Mouse (Mus musculus): ENCODE results near the gene Morc3. TPM values are rescaled to one million over a fixed set of nuclear protein-coding genes. Genes with fewer than 3 reads are reported as not detected.
"Not testable (repeated sequence)": the region's sequence is repeated elsewhere in the genome, so short reads cannot be mapped to it uniquely, and the experiment has no call there.

Morc3 gene
- polyA plus RNA-seq, 1 experiment: 34.2 TPM

GRCm38 (mm10) chr16:93824799-93825198 is 7.1 kb upstream of the Morc3 start:
- Histone ChIP-seq H3K4me1 (ENCODE audit: control insufficient read depth, insufficient read depth, low read length) (no peaks in the 10 kb centered on the region), H3K4me3 (replicated peaks; ENCODE audit: control insufficient read depth, low read depth, low read length) (no peak overlapping the region), H3K27ac (ENCODE audit: control insufficient read depth, insufficient read depth, low read depth, low read length, poor library complexity) (no peak overlapping the region)
- WGBS: 75% methylated on average over 4 of the region's 4 CpGs
- no peak for TF ChIP-seq POLR2A (IDR thresholded peaks at IDR 0.05; ENCODE audit: borderline replicate concordance, control insufficient read depth, low read depth, low read length)
- peak; percentile 40; the same call in 1 of the 2 replicates for TF ChIP-seq CTCF (IDR thresholded peaks at IDR 0.05; ENCODE audit: control insufficient read depth, insufficient read depth, low read length)

- TF ChIP-seq POLR2A (IDR thresholded peaks at IDR 0.05; ENCODE audit: borderline replicate concordance, control insufficient read depth, low read depth, low read length): no peak
- TF ChIP-seq CTCF (IDR thresholded peaks at IDR 0.05; ENCODE audit: control insufficient read depth, insufficient read depth, low read length): no peak
- WGBS: 85% methylated on average over 4 of the region's 4 CpGs
- H3K27ac ChIP-seq (ENCODE audit: control insufficient read depth, insufficient read depth, low read depth, low read length, poor library complexity): no peak overlapping the region
- H3K4me1 ChIP-seq (ENCODE audit: control insufficient read depth, insufficient read depth, low read length): no peaks in the 10 kb centered on the region
- no peak overlapping the region for H3K4me3 ChIP-seq (replicated peaks; ENCODE audit: control insufficient read depth, low read depth, low read length)
Measured at GRCm38 (mm10) chr16:93825463-93825862, 6.5 kb upstream of the Morc3 start.

- H3K4me3 ChIP-seq (replicated peaks; ENCODE audit: control insufficient read depth, low read depth, low read length): no peak overlapping the region
- TF ChIP-seq POLR2A (IDR thresholded peaks at IDR 0.05; ENCODE audit: borderline replicate concordance, control insufficient read depth, low read depth, low read length) (no peak), CTCF (IDR thresholded peaks at IDR 0.05; ENCODE audit: control insufficient read depth, insufficient read depth, low read length) (no peak)
- H3K4me1 ChIP-seq (ENCODE audit: control insufficient read depth, insufficient read depth, low read length): no peaks in the 10 kb centered on the region
- 86% methylated on average over 11 of the region's 11 CpGs for WGBS
- no peak overlapping the region for H3K27ac ChIP-seq (ENCODE audit: control insufficient read depth, insufficient read depth, low read depth, low read length, poor library complexity)
Measured at GRCm38 (mm10) chr16:93826054-93826453, 5.9 kb upstream of the Morc3 start.

GRCm38 (mm10) chr16:93826478-93826877 is 5.4 kb upstream of the Morc3 start:
- not testable (repeated sequence) for H3K4me1 ChIP-seq (ENCODE audit: control insufficient read depth, insufficient read depth, low read length); H3K27ac ChIP-seq (ENCODE audit: control insufficient read depth, insufficient read depth, low read depth, low read length, poor library complexity); H3K4me3 ChIP-seq (replicated peaks; ENCODE audit: control insufficient read depth, low read depth, low read length)
- 66% methylated on average over 5 of the region's 5 CpGs for WGBS

- no peaks in the 10 kb centered on the region; the same call in 1 of the 2 replicates for H3K4me1 ChIP-seq (ENCODE audit: control insufficient read depth, insufficient read depth, low read length)
Measured at GRCm38 (mm10) chr16:93826909-93827308, 5.0 kb upstream of the Morc3 start.

GRCm38 (mm10) chr16:93829526-93829925 is 2.4 kb upstream of the Morc3 start:
- peaks cover 4% of the 10 kb centered on the region for H3K4me1 ChIP-seq (ENCODE audit: control insufficient read depth, insufficient read depth, low read length)
- TF ChIP-seq CTCF (IDR thresholded peaks at IDR 0.05; ENCODE audit: control insufficient read depth, insufficient read depth, low read length) (no peak), POLR2A (IDR thresholded peaks at IDR 0.05; ENCODE audit: borderline replicate concordance, control insufficient read depth, low read depth, low read length) (no peak)
- no peak overlapping the region for H3K27ac ChIP-seq (ENCODE audit: control insufficient read depth, insufficient read depth, low read depth, low read length, poor library complexity)
- 92% methylated on average over 15 of the region's 15 CpGs for WGBS
- no peak overlapping the region for H3K4me3 ChIP-seq (replicated peaks; ENCODE audit: control insufficient read depth, low read depth, low read length)

More at GRCm38 (mm10) chr16:93826909-93827308, 5.0 kb upstream of the Morc3 start:
- 87% methylated on average over 6 of the region's 6 CpGs for WGBS
- Histone ChIP-seq H3K27ac (ENCODE audit: control insufficient read depth, insufficient read depth, low read depth, low read length, poor library complexity) (no peak overlapping the region), H3K4me3 (replicated peaks; ENCODE audit: control insufficient read depth, low read depth, low read length) (no peak overlapping the region)
- TF ChIP-seq POLR2A (IDR thresholded peaks at IDR 0.05; ENCODE audit: borderline replicate concordance, control insufficient read depth, low read depth, low read length) (no peak), CTCF (IDR thresholded peaks at IDR 0.05; ENCODE audit: control insufficient read depth, insufficient read depth, low read length) (no peak)

GRCm38 (mm10) chr16:93830071-93830470 is 1.9 kb upstream of the Morc3 start:
- Histone ChIP-seq H3K27ac (ENCODE audit: control insufficient read depth, insufficient read depth, low read depth, low read length, poor library complexity) (no peak overlapping the region), H3K4me1 (ENCODE audit: control insufficient read depth, insufficient read depth, low read length) (peaks cover 6% of the 10 kb centered on the region), H3K4me3 (replicated peaks; ENCODE audit: control insufficient read depth, low read depth, low read length) (no peak overlapping the region)
- no peak for TF ChIP-seq POLR2A (IDR thresholded peaks at IDR 0.05; ENCODE audit: borderline replicate concordance, control insufficient read depth, low read depth, low read length)
- no peak for TF ChIP-seq CTCF (IDR thresholded peaks at IDR 0.05; ENCODE audit: control insufficient read depth, insufficient read depth, low read length)
- WGBS: 83% methylated on average over 9 of the region's 9 CpGs

GRCm38 (mm10) chr16:93830916-93831315 is 1.0 kb upstream of the Morc3 start:
- WGBS: 76% methylated on average over 5 of the region's 5 CpGs
- no peak for TF ChIP-seq CTCF (IDR thresholded peaks at IDR 0.05; ENCODE audit: control insufficient read depth, insufficient read depth, low read length)
- no peak for TF ChIP-seq POLR2A (IDR thresholded peaks at IDR 0.05; ENCODE audit: borderline replicate concordance, control insufficient read depth, low read depth, low read length)
- H3K4me1 ChIP-seq (ENCODE audit: control insufficient read depth, insufficient read depth, low read length): peaks cover 8% of the 10 kb centered on the region
- H3K4me3 ChIP-seq (replicated peaks; ENCODE audit: control insufficient read depth, low read depth, low read length): no peak overlapping the region
- H3K27ac ChIP-seq (ENCODE audit: control insufficient read depth, insufficient read depth, low read depth, low read length, poor library complexity): no peak overlapping the region
